In genomic region chr2:50151879-50152278, GRCm38 (mm10) we compare ENCODE assay signal across 21 mouse cellular contexts.
"Had no signal": no experiment of that assay in that cellular context is flagged by ENCODE, and none has a peak within 500 bp of the region (broad histone marks: within the 10 kb centered on the region; RNA-seq: fewer than 3 reads in every experiment).

No protein-coding gene starts in this region.

- H3K4me2 ChIP-seq: embryonic facial prominence, embryonic 12.5 days; embryonic facial prominence, embryonic 13.5 days; embryonic facial prominence, embryonic 15.5 days; forebrain, embryonic 12.5 days; forebrain, embryonic 13.5 days; forebrain, embryonic 15.5 days had no signal

- H3K27ac ChIP-seq: embryonic facial prominence, embryonic 10.5 days; embryonic facial prominence, embryonic 12.5 days; embryonic facial prominence, embryonic 13.5 days; embryonic facial prominence, embryonic 15.5 days; forebrain, embryonic 10.5 days; forebrain, embryonic 12.5 days; forebrain, embryonic 13.5 days; forebrain, embryonic 15.5 days; gastrocnemius, adult 2 months had no signal

- H3K9ac ChIP-seq: embryonic facial prominence, embryonic 12.5 days; embryonic facial prominence, embryonic 13.5 days; embryonic facial prominence, embryonic 15.5 days; forebrain, embryonic 12.5 days; forebrain, embryonic 13.5 days; forebrain, embryonic 15.5 days; forebrain, postnatal 0 days had no signal

- ATAC-seq: forebrain, embryonic 13.5 days; forebrain, embryonic 14.5 days; forebrain, embryonic 15.5 days; forebrain, embryonic 16.5 days; forebrain, postnatal 0 days had no signal

- H3K4me1 ChIP-seq: forebrain, embryonic 12.5 days; forebrain, embryonic 13.5 days had no signal

- H3K36me3 ChIP-seq: embryonic facial prominence, embryonic 12.5 days; embryonic facial prominence, embryonic 13.5 days; embryonic facial prominence, embryonic 15.5 days; forebrain, embryonic 10.5 days; forebrain, embryonic 12.5 days; forebrain, embryonic 15.5 days had no signal

- DNase-seq: cerebellum, adult 8-10 months; cerebellum, postnatal 36 days; embryo, embryonic 11 days; forebrain, postnatal 0 days; gastrocnemius, adult 2 months; gastrocnemius, postnatal 10 days; gastrocnemius, postnatal 14 days; gastrocnemius, postnatal 25 days; gastrocnemius, postnatal 36 days; heart, adult 18-20 months had no signal

- H3K27me3 ChIP-seq: embryonic facial prominence, embryonic 12.5 days; embryonic facial prominence, embryonic 13.5 days; embryonic facial prominence, embryonic 15.5 days; forebrain, embryonic 12.5 days; forebrain, embryonic 13.5 days; forebrain, embryonic 15.5 days had no signal

- H3K9me3 ChIP-seq: embryonic facial prominence, embryonic 12.5 days; embryonic facial prominence, embryonic 13.5 days; embryonic facial prominence, embryonic 15.5 days; forebrain, embryonic 10.5 days; forebrain, embryonic 12.5 days; forebrain, embryonic 15.5 days had no signal

- H3K4me3 ChIP-seq: embryonic facial prominence, embryonic 10.5 days; embryonic facial prominence, embryonic 12.5 days; embryonic facial prominence, embryonic 13.5 days; embryonic facial prominence, embryonic 15.5 days; erythroblast, embryonic 14.5 days; forebrain, embryonic 10.5 days; forebrain, embryonic 12.5 days; forebrain, embryonic 13.5 days; forebrain, embryonic 15.5 days; gastrocnemius, adult 2 months had no signal
